Mouse (Mus musculus) neural tube, embryonic 10.5 days (tissue): Measurements from ENCODE around the gene Tle6.

ENCODE experiments used
- DNase-seq: peaks from one replicate; pipeline ENCODE4 v3.0.0-alpha.2; 2017; ENCODE audit warnings: low spot score; ENCODE audit errors: extremely low spot score

Tle6 gene

DNA sequence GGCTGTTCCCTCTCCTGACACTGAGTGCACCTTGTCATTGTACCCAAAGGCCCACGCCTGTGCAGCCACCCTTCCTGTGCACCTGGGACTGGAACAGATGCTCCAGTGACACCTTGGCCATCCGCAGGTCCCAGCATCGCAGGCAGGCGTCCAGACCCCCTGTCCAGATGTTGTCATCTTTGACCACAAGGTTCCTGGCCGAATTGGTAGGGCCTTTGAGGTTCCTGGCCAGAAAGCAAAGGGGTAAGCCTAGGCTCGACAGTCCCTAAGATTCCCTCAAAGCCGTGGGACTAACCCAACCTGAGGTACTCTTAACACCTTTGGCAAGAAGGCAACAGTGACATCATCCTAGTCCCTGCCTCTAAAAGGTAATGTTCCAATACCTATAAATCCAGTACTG lies 8.2 kb downstream of the Tle6 start:
- no peak for DNase-seq

GRCm38 (mm10) chr10:81591846-81592245 lies 9.0 kb downstream of the Tle6 start:
- no peak for DNase-seq

DNA sequence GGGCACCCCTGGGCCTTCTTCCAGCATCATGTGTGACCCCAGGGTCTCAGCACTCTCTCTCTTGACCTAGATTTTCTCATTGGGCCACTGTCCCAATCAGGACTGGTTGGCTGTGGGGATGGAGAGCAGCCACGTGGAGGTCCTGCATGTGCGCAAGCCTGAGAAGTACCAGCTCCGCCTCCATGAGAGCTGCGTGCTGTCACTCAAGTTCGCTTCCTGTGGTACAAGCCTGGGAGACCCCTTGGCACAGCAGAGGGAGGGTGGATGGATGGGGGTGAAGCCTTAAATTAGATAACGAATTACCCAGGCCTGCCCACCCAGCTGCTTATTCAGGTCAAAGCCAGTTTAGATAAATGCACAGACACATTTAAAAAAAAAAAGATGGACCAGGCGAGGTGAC lies 12.1 kb downstream of the Tle6 start:
- DNase-seq, result no peak

DNA sequence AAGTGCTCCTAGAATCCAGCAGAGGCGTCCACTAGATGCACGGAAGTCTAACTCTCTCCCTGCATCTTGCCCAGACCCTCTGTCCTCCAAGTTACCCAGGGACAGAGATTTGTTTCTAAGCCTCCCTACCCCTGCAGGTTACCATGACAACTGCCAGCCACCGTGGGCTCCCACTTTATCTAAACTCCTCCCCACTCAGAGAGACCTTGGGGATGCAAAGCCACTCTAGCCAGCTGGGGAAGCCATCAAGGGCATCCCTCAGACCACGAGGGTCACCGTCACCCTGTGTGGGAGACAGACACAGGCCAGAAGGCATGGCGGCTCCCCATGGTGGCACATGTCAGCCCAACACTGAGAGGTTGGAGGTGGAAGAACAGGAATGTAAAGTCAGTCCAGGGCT lies 17.5 kb downstream of the Tle6 start:
- no peak for DNase-seq

DNA sequence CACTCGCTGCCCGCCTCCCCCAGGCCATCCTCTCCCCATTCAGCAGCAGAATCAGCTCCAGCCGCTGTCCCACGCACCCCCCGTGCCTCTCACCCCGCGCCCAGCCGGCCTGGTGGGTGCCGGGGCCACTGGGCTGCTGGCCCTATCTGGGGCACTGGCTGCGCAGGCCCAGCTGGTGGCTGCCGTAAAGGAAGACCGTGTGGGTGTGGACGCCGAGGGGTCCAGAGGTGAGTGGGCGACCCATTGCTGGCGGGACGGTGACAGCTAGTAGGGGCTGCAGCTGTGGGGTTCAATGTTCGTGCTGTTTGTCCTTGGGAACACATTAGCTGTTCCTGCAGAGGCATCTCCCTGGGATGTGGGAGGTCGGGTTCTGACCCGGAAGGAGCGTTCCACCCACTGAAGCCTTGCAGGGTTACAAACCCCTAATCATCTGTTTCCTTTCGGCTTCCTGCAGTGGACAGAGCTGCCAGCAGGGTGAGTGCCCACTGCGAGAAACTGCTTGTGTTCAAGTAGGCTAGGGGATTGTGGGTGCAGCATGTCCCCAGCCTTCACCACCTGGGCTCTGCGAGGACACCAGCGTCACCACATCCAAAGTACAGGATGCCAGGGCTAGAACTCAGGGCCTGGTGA lies 20.3 kb downstream of the Tle6 start:
- DNase-seq, result no peak

DNA sequence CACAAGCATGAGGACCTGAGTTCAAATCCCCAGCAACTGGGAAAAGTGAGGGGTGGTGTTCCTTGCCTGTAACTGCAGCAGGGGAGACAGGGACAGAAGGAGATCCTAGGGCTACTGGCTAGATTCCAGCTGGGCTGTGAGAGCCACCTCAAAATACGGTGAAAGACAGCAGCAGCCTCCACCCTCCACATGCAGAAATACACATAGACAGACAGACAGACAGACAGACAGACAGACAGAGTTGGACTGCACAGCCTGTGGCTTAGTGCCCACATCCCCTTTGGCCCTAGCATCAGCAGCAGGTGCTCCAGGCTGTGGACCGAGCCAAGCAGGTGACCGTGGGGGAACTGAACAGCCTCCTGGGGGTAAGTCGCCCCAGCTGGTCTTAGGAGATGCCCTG lies 20.9 kb downstream of the Tle6 start:
- DNase-seq, result no peak

GRCm38 (mm10) chr10:81575695-81576094 lies 25.2 kb downstream of the Tle6 start:
- no peak for DNase-seq

- DNase-seq, result peak; percentile 51
Observed at GRCm38 (mm10) chr10:81575208-81575631, 25.7 kb downstream of the Tle6 start.

- no peak for DNase-seq
Observed at GRCm38 (mm10) chr10:81574081-81575056, 26.5 kb downstream of the Tle6 start, which contains the start of gene Tle2. Gene Tle2 (plus strand): TSS chr10:81574561.

DNA sequence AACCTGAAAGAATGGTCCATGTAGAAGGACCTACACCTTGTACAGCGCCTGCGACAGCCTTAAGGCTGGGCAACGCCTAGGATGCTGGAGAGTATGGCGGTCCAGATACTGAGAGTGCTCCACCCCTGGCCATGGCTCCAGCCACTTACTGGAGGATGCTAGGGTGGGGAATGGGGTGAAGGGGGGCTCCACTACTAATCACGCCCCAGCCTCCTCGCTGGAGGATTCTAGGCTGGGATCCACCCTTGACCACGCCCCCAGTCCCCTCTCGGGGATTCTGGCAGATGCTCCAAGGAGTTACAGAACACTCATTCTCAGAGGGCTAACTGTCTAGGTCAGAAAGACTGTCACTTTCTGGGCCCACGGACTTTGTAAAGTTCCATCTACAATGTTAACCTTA lies 27.9 kb downstream of the Tle6 start:
- DNase-seq, result no peak

GRCm38 (mm10) chr10:81572133-81572671 lies 28.7 kb downstream of the Tle6 start:
- no peak for DNase-seq

GRCm38 (mm10) chr10:81571501-81571876 lies 29.4 kb downstream of the Tle6 start:
- peak; percentile 92 for DNase-seq

- peak; percentile 94 for DNase-seq
Observed at GRCm38 (mm10) chr10:81570831-81571500, 29.9 kb downstream of the Tle6 start.

- no peak for DNase-seq
Observed at GRCm38 (mm10) chr10:81570238-81570800, 30.6 kb downstream of the Tle6 start.

- DNase-seq, result no peak
Observed at GRCm38 (mm10) chr10:81569507-81570237, 31.2 kb downstream of the Tle6 start.

- DNase-seq, result peak; percentile 47
Observed at GRCm38 (mm10) chr10:81568381-81569191, 32.3 kb downstream of the Tle6 start.

DNA sequence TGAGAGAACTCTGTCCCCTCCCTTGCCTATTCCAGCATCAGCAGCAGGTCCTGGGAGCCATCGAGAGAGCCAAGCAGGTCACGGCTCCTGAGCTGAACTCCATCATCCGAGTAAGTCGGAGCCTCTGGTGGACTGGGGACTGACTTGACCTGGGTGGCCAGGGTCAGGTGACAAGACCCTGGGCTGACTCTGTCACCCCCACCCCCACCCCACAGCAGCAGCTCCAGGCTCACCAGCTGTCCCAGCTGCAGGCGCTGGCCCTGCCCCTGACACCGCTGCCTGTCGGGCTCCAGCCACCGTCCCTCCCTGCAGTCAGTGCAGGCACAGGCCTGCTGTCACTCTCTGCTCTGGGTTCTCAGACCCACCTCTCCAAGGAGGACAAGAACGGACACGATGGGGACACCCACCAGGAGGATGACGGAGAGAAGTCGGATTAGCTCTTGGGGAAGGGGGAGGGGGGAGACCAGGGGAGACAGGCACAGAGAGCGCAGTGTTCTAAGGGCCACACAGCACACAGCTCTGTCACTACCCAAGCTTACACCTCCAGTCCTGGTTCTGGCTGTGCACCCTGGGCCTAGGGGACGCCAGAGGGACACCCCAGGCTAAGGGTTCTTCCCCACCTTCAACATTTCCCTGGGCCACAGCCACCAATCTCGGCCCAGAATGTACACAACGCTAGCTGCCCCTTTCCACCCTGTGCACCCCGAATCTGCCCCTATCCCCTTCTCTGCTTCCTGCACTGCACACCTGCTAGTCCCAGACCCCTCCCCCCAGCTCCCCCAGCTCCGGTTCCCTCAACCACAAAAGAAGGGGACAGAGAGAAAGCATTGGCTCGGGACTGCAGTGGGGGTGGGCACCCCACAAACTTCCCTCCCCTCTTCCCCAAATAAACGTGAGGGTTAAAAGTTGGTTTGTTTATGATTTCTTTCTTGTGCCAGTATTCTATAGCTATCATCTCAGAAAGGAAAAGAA lies 35.3 kb downstream of the Tle6 start:
- DNase-seq, result no peak

GRCm38 (mm10) chr10:81564734-81565133 lies 36.1 kb downstream of the Tle6 start:
- DNase-seq, result peak; percentile 61

DNA sequence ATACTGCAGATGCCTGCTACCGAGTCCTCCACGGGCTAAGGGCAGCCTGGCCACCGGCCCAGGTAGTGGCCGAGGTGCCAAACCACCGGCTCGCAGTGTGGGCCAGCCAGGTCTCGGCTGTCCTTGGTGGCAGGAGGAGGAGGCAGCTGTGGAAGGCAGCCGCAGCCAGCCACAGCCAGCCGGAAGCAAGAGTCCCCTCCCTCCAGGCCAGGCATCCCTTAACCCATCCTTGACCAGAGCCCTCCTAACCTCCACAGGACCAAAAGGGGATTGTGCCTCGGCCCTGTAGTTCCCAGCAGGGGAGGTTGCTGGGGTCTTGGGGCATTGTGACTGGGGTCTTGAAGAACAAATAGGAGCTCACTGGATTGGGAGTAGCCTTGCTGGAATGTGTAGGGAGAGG lies 36.7 kb downstream of the Tle6 start:
- DNase-seq, result peak; percentile 54
